Mouse (Mus musculus) heart, postnatal 0 days (tissue): ENCODE results near the gene Psmd8. TPM values are rescaled to one million over a fixed set of nuclear protein-coding genes. Genes with fewer than 3 reads are reported as not detected.
"Not testable (repeated sequence)": the region's sequence is repeated elsewhere in the genome, so short reads cannot be mapped to it uniquely, and the experiment has no call there.

Experiments
- ATAC-seq: fragments of 200-750 bp; cut with Nextera tagmentation; 2 replicates; pipeline ENCODE4 v1.8.0; 2017; ENCODE audit warnings: low read depth, moderate number of reproducible peaks, moderate library complexity; ENCODE audit not compliant: insufficient read depth
- DNase-seq: peaks from one replicate; pipeline ENCODE4 v3.0.0-alpha.2; 2016; ENCODE audit warnings: low spot score
- H3K27ac ChIP-seq: fragments of 300-500 bp; sonication (generic); 2 replicates; pipeline ENCODE4 v1.5.1; 2014; ENCODE audit warnings: low read depth, mild to moderate bottlenecking
- H3K27me3 ChIP-seq: fragments of 300-500 bp; sonication (generic); 2 replicates; pipeline ENCODE4 v1.6.1; 2014; ENCODE audit warnings: low read length, mixed read lengths; ENCODE audit not compliant: control insufficient read depth, insufficient read depth
- H3K36me3 ChIP-seq: fragments of 300-500 bp; sonication (generic); replicated peaks from 2 replicates; pipeline ENCODE4 v1.6.1; 2014; ENCODE audit warnings: low read length, mixed read lengths; ENCODE audit not compliant: control insufficient read depth, insufficient read depth
- H3K4me1 ChIP-seq: fragments of 300-500 bp; sonication (generic); 2 replicates; pipeline ENCODE4 v1.6.1; 2014; ENCODE audit warnings: antibody characterized with exemption; ENCODE audit not compliant: control insufficient read depth, insufficient read depth
- H3K4me2 ChIP-seq: fragments of 300-500 bp; sonication (generic); 2 replicates; pipeline ENCODE4 v1.6.1; 2014; ENCODE audit warnings: low read depth, mild to moderate bottlenecking, low read length, moderate library complexity
- H3K4me3 ChIP-seq: fragments of 300-500 bp; sonication (generic); 2 replicates; pipeline ENCODE4 v1.5.1; 2014; ENCODE audit warnings: low read depth, low read length
- H3K9ac ChIP-seq: fragments of 300-500 bp; sonication (generic); replicated peaks from 2 replicates; pipeline ENCODE4 v1.6.1; 2014; ENCODE audit warnings: low read depth, low read length, mixed read lengths
- H3K9me3 ChIP-seq: fragments of 300-500 bp; sonication (generic); replicated peaks from 2 replicates; pipeline ENCODE4 v1.6.1; 2016; ENCODE audit warnings: low read length; ENCODE audit not compliant: control insufficient read depth
- CTCF ChIP-seq: IDR thresholded peaks from 2 replicates; pipeline ENCODE4 v1.5.1; 2016; ENCODE audit warnings: antibody characterized with exemption, control low read depth, low read depth
- EP300 ChIP-seq: IDR thresholded peaks from 2 replicates; pipeline ENCODE4 v1.6.1; 2016; ENCODE audit warnings: antibody characterized with exemption, low read depth
- WGBS: fragments of 180-500 bp; shearing (Covaris S2); extraction: QIAGEN DNeasy Blood & Tissue Kit; methylation state at CpG from one replicate; pipeline ENCODE4 v1.1.7; 2014; 5-methylcytosine and 5-hydroxymethylcytosine counted together
- polyA plus RNA-seq: library from polyadenylated mRNA; unstranded; fragments of >200 nt; fragmentation: Nextera tagmentation; extraction: Ambion mirVana; gene quantifications from 2 replicates; pipeline ENCODE4 v1.2.1, GENCODE M21; 2015
- total RNA-seq: library from RNA; depleted of rRNA; stranded (reverse); fragments of >200 nt; gene quantifications from 2 replicates; pipeline ENCODE4 v1.2.3, GENCODE M21; 2014; ENCODE audit warnings: low replicate concordance

Gene Psmd8
- total and polyA plus RNA-seq, 2 experiments from 2014 or later: 255 to 296 TPM

DNA sequence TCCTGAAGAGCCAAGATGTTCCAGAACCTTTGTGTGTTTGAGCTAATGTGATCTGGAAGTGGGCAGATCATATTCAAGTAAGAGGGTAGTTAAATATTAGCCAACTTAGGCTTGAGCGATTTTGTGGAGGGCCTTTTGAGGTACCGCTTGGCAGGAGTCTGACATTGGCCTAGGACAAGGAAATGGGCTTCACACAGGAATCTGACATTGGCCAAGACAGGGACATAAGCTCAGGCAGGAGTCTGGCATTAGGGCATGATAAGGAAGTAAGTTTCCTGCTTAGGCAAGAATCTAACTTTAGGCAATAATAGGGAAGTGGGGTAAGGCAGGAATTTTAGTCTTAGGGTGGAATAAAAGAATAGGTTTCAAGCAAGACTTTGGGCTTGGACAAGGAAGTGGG lies 33.7 kb upstream of the Psmd8 start:
- ATAC-seq (no peak), DNase-seq (no peak)
- 0 out of 2 replicates have a peak, but pooled peaks cover 26% of the 10 kb centered on the region for H3K9me3 ChIP-seq
- TF ChIP-seq EP300 (no peak), CTCF (no peak)
- H3K9ac ChIP-seq: no peak overlapping the region
- H3K4me2 ChIP-seq: no peak overlapping the region
- H3K4me3 ChIP-seq: no peak overlapping the region
- 66% methylated on average over 2 of the region's 2 CpGs for WGBS
- peaks cover 6% of the 10 kb centered on the region for H3K4me1 ChIP-seq
- H3K27me3 ChIP-seq: peaks cover 16% of the 10 kb centered on the region
- H3K36me3 ChIP-seq: no peaks in the 10 kb centered on the region
- no peak overlapping the region for H3K27ac ChIP-seq

GRCm38 (mm10) chr7:29213675-29214082 lies 33.2 kb upstream of the Psmd8 start, which contains the start of gene Catsperg1:
TSS of gene Catsperg1 (minus strand) at chr7:29214035.
- no peak within 1 kb of the TSS for H3K4me3 ChIP-seq

GRCm38 (mm10) chr7:29212775-29213560 lies 32.5 kb upstream of the Psmd8 start:
- Histone ChIP-seq H3K27me3 (peaks cover 16% of the 10 kb centered on the region), H3K9me3 (0 out of 2 replicates have a peak, but pooled peaks cover 19% of the 10 kb centered on the region)
- not testable (repeated sequence) for H3K4me3 ChIP-seq, H3K9ac ChIP-seq, ATAC-seq, H3K27ac ChIP-seq, H3K36me3 ChIP-seq, H3K4me2 ChIP-seq, DNase-seq, H3K4me1 ChIP-seq
- 30% methylated on average over 40 of the region's 40 CpGs for WGBS

More at GRCm38 (mm10) chr7:29213675-29214082, 33.2 kb upstream of the Psmd8 start, which contains the start of gene Catsperg1:
- peaks cover 6% of the 10 kb centered on the region for H3K4me1 ChIP-seq
- DNase-seq (no peak), ATAC-seq (no peak)
- H3K9ac ChIP-seq: no peak within 1 kb of the TSS
- H3K9me3 ChIP-seq: 0 out of 2 replicates have a peak, but pooled peaks cover 20% of the 10 kb centered on the region
- H3K27ac ChIP-seq: no peak within 1 kb of the TSS
- H3K4me2 ChIP-seq: no peak within 1 kb of the TSS
- TF ChIP-seq EP300 (no peak), CTCF (no peak)
- peaks cover 16% of the 10 kb centered on the region for H3K27me3 ChIP-seq
- no peaks in the 10 kb centered on the region for H3K36me3 ChIP-seq
- 11% methylated on average over 20 of the region's 20 CpGs for WGBS

DNA sequence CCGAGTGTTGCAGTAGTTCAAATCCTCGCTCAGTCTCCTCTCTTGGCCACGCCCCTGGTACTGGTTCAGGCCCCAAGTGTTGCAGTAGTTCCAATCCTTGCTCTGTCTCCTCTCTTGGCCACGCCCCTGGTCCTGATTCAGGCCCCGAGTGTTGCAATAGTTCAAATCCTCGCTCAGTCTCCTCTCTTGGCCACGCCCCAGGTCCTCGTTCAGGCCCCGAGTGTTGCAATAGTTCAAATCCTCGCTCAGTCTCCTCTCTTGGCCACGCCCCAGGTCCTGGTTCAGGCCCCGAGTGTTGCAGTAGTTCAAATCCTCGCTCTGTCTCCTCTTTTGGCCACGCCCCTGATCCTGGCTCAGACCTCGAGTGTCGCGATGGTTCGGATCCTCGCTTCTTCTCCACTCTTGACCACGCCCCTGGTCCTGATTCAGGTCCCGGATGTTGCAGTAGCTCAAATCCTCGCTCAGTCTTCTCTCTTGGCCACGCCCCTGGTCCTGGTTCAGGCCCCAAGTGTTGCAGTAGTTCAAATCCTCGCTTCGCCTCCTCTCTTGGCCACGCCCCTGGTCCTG lies 31.8 kb upstream of the Psmd8 start:
- 19% methylated on average over 26 of the region's 26 CpGs for WGBS
- Histone ChIP-seq H3K9ac (no peak overlapping the region), H3K27me3 (peaks cover 16% of the 10 kb centered on the region), H3K36me3 (no peaks in the 10 kb centered on the region), H3K9me3 (0 out of 2 replicates have a peak, but pooled peaks cover 19% of the 10 kb centered on the region), H3K4me3 (no peak overlapping the region), H3K4me2 (peak overlapping the region; percentile 50), H3K27ac (peak overlapping the region; percentile 76; the same call in 1 of the 2 replicates), H3K4me1 (peaks cover 6% of the 10 kb centered on the region)
- no peak for TF ChIP-seq EP300
- TF ChIP-seq CTCF: no peak
- no peak for DNase-seq
- no peak for ATAC-seq

DNA sequence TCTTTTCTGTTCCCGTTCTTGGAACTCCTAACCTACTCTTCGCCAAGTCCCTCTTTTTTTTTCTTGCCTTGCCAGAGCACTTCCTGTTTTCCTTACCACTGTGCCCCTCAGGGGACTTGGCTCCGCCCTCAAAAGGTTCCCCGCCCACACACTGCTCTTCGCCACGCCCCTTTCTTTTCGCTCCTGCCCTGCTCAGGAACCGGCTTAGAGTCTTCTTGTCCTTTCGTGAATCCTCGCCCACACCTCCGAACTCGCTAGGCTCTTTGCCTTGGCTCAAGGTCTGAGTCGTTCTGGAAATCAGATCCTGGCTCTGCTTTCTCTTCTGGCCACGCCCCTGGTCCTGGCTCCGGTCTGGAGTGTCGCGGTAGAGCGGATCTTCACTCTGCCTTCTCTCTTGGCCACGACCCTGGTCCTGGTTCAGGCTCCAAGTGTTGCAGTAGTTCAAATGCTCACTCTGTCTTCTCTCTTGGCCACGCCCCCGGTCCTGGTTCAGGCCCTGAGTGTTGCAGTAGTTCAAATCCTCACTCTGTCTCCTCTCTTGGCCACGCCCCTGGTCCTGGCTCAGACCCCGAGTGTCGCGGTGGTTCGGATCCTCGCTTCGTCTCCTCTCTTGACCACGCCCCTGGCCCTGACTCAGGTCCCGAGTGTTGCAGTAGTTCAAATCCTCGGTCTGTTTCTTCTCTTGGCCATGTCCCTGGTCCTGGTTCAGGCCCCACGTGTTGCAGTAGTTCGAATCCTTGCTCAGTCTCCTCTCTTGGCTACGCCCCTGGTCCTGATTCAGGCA lies 31.1 kb upstream of the Psmd8 start:
- peaks cover 16% of the 10 kb centered on the region for H3K27me3 ChIP-seq
- peak overlapping the region; percentile 50 for H3K4me2 ChIP-seq
- ATAC-seq (peak; percentile 83), DNase-seq (peak; percentile 66)
- peak overlapping the region; percentile 15 for H3K9ac ChIP-seq
- TF ChIP-seq CTCF: no peak
- TF ChIP-seq EP300: no peak
- 0 out of 2 replicates have a peak, but pooled peaks cover 15% of the 10 kb centered on the region for H3K9me3 ChIP-seq
- peak overlapping the region; percentile 76 for H3K27ac ChIP-seq
- 5% methylated on average over 34 of the region's 34 CpGs for WGBS
- no peaks in the 10 kb centered on the region for H3K36me3 ChIP-seq
- peak overlapping the region; percentile 47 for H3K4me3 ChIP-seq
- peaks cover 6% of the 10 kb centered on the region for H3K4me1 ChIP-seq

GRCm38 (mm10) chr7:29211013-29211412 lies 30.5 kb upstream of the Psmd8 start:
- Histone ChIP-seq H3K4me3 (peak overlapping the region; percentile 47), H3K27me3 (peaks cover 16% of the 10 kb centered on the region), H3K9me3 (0 out of 2 replicates have a peak, but pooled peaks cover 11% of the 10 kb centered on the region), H3K27ac (peak overlapping the region; percentile 76), H3K4me2 (peak overlapping the region; percentile 50)
- DNase-seq, H3K36me3 ChIP-seq, H3K9ac ChIP-seq, H3K4me1 ChIP-seq: not testable (repeated sequence)
- peak; percentile 63; the same call in 1 of the 2 replicates for ATAC-seq
- WGBS: 20% methylated on average over 12 of the region's 15 CpGs
